Mouse (Mus musculus): ENCODE measurements around the gene Caps2. TPM values are rescaled to one million over a fixed set of nuclear protein-coding genes. Genes with fewer than 3 reads are reported as not detected.
"Not testable (repeated sequence)": the region's sequence is repeated elsewhere in the genome, so short reads cannot be mapped to it uniquely, and the experiment has no call there.

Gene Caps2
- total and polyA plus RNA-seq, 3 experiments = not detected

- not testable (repeated sequence) for H3K4me3 ChIP-seq (ENCODE audit: control insufficient read depth in 1 of 2, insufficient read depth in 1 of 2, low read depth in 2 of 2, low read length in 2 of 2); H3K27ac ChIP-seq (ENCODE audit: control insufficient read depth, low read depth, low read length); H3K27me3 ChIP-seq (ENCODE audit: control insufficient read depth in 1 of 2, insufficient read depth in 2 of 2, low read length in 2 of 2); H3K36me3 ChIP-seq (ENCODE audit: control insufficient read depth in 1 of 2, insufficient read depth in 2 of 2, low read length in 2 of 2); H3K4me1 ChIP-seq (ENCODE audit: control insufficient read depth in 1 of 2, insufficient read depth in 2 of 2, low read length in 2 of 2); H3K9me3 ChIP-seq (replicated peaks; ENCODE audit: insufficient read depth, low read length); DNase-seq (ENCODE audit: low read depth, low spot score); H3K9ac ChIP-seq (ENCODE audit: control insufficient read depth, low read depth, low read length, poor library complexity, severe bottlenecking); H3K79me2 ChIP-seq (ENCODE audit: control insufficient read depth, insufficient read depth, low read length, poor library complexity)
Measured at GRCm38 (mm10) chr10:112235396-112235940, 72.0 kb downstream of the Caps2 start.

- Histone ChIP-seq H3K4me1 (ENCODE audit: control insufficient read depth in 1 of 2, insufficient read depth in 2 of 2, low read length in 2 of 2) (no peaks in the 10 kb centered on the region), H3K9ac (ENCODE audit: control insufficient read depth, low read depth, low read length, poor library complexity, severe bottlenecking) (no peak overlapping the region), H3K27ac (ENCODE audit: control insufficient read depth, low read depth, low read length) (no peak overlapping the region), H3K27me3 (ENCODE audit: control insufficient read depth in 1 of 2, insufficient read depth in 2 of 2, low read length in 2 of 2) (no peaks in the 10 kb centered on the region), H3K9me3 (replicated peaks; ENCODE audit: insufficient read depth, low read length) (no peaks in the 10 kb centered on the region), H3K4me3 (ENCODE audit: control insufficient read depth in 1 of 2, insufficient read depth in 1 of 2, low read depth in 2 of 2, low read length in 2 of 2) (no peak overlapping the region), H3K79me2 (ENCODE audit: control insufficient read depth, insufficient read depth, low read length, poor library complexity) (no peaks in the 10 kb centered on the region), H3K36me3 (ENCODE audit: control insufficient read depth in 1 of 2, insufficient read depth in 2 of 2, low read length in 2 of 2) (no peaks in the 10 kb centered on the region)
- TF ChIP-seq HCFC1 (IDR thresholded peaks at IDR 0.05; ENCODE audit: low read depth, low read length) (no peak), MYC (IDR thresholded peaks at IDR 0.05; ENCODE audit: low read depth, low read length) (no peak)
- DNase-seq (ENCODE audit: low read depth, low spot score) = no peak
Measured at GRCm38 (mm10) chr10:112248273-112248672, 84.9 kb downstream of the Caps2 start.

- no peaks in the 10 kb centered on the region for H3K79me2 ChIP-seq (ENCODE audit: control insufficient read depth, insufficient read depth, low read length, poor library complexity)
Measured at GRCm38 (mm10) chr10:112263467-112263866, 100.0 kb downstream of the Caps2 start.

More at GRCm38 (mm10) chr10:112263467-112263866, 100.0 kb downstream of the Caps2 start:
- H3K9ac ChIP-seq (ENCODE audit: control insufficient read depth, low read depth, low read length, poor library complexity, severe bottlenecking) = no peak overlapping the region
- no peak overlapping the region for H3K27ac ChIP-seq (ENCODE audit: control insufficient read depth, low read depth, low read length)
- no peaks in the 10 kb centered on the region for H3K27me3 ChIP-seq (ENCODE audit: control insufficient read depth in 1 of 2, insufficient read depth in 2 of 2, low read length in 2 of 2)
- DNase-seq (ENCODE audit: low read depth, low spot score) = no peak
- H3K4me1 ChIP-seq (ENCODE audit: control insufficient read depth in 1 of 2, insufficient read depth in 2 of 2, low read length in 2 of 2) = no peaks in the 10 kb centered on the region
- no peaks in the 10 kb centered on the region for H3K9me3 ChIP-seq (replicated peaks; ENCODE audit: insufficient read depth, low read length)
- no peaks in the 10 kb centered on the region for H3K36me3 ChIP-seq (ENCODE audit: control insufficient read depth in 1 of 2, insufficient read depth in 2 of 2, low read length in 2 of 2)
- H3K4me3 ChIP-seq (ENCODE audit: control insufficient read depth in 1 of 2, insufficient read depth in 1 of 2, low read depth in 2 of 2, low read length in 2 of 2) = no peak overlapping the region
- TF ChIP-seq ZKSCAN1 (IDR thresholded peaks at IDR 0.05; ENCODE audit: low read depth, low read length) (no peak), NRF1 (IDR thresholded peaks at IDR 0.05; ENCODE audit: insufficient read depth, low read depth, low read length, poor library complexity, severe bottlenecking) (no peak), GATA1 (IDR thresholded peaks at IDR 0.05; ENCODE audit: low read depth, low read length) (no peak), POLR2A (IDR thresholded peaks at IDR 0.05; ENCODE audit: control insufficient read depth in 1 of 2, insufficient read depth in 1 of 2, low read depth in 1 of 2, low read length in 2 of 2, poor library complexity in 1 of 2) (no peak), ZNF384 (IDR thresholded peaks at IDR 0.05; ENCODE audit: low read depth, low read length) (no peak), POLR2AphosphoS5 (IDR thresholded peaks at IDR 0.05; ENCODE audit: borderline replicate concordance, low read depth, low read length) (no peak), MAZ (IDR thresholded peaks at IDR 0.05; ENCODE audit: low read depth, low read length) (no peak), BHLHE40 (IDR thresholded peaks at IDR 0.05; ENCODE audit: borderline replicate concordance, low read depth, low read length) (no peak), CTCF (IDR thresholded peaks at IDR 0.05 in 2 of 3, conservative IDR thresholded peaks at IDR 0.05 in 1 of 3; ENCODE audit: control insufficient read depth in 1 of 3, insufficient read depth in 1 of 3, low read depth in 2 of 3, low read length in 3 of 3, poor library complexity in 1 of 3, severe bottlenecking in 1 of 3) (no peak), POLR2AphosphoS2 (IDR thresholded peaks at IDR 0.05; ENCODE audit: low read length) (no peak), CHD2 (IDR thresholded peaks at IDR 0.05; ENCODE audit: low read length) (no peak), ZMIZ1 (IDR thresholded peaks at IDR 0.05; ENCODE audit: low read depth, low read length) (no peak), RAD21 (IDR thresholded peaks at IDR 0.05; ENCODE audit: low read depth, low read length) (no peak)

Other genes with a start within 250 kb of the Caps2 start
- gene Krr1, start 191.0 kb upstream of the Caps2 start, total RNA-seq (2012; rRNA removed) = 69.4 and 84.9 TPM in 2 replicates
- 10 to 100 TPM; 66.3 to 67.2 TPM for gene Krr1, start 191.0 kb upstream of the Caps2 start, polyA plus RNA-seq (2012; ENCODE audit: insufficient read depth in 1 of 2, insufficient read length in 2 of 2, low read depth in 1 of 2, low replicate concordance in 2 of 2, missing spikeins in 1 of 2)
- gene Glipr1, start 161.0 kb upstream of the Caps2 start, total RNA-seq (2012; rRNA removed) = 0.62 and 1.9 TPM in 2 replicates
- under 1 TPM in 1 of 2 experiments, not detected in 1; 0.88 TPM for gene Glipr1, start 161.0 kb upstream of the Caps2 start, polyA plus RNA-seq (2012; ENCODE audit: insufficient read depth in 1 of 2, insufficient read length in 2 of 2, low read depth in 1 of 2, low replicate concordance in 2 of 2, missing spikeins in 1 of 2)
- gene Glipr1l1, start 103.4 kb upstream of the Caps2 start, total RNA-seq (2012; rRNA removed) = not detected in 2 replicates
- gene Glipr1l1, start 103.4 kb upstream of the Caps2 start, polyA plus RNA-seq (2012; ENCODE audit: insufficient read depth in 1 of 2, insufficient read length in 2 of 2, low read depth in 1 of 2, low replicate concordance in 2 of 2, missing spikeins in 1 of 2) = not detected
- not detected in 2 replicates for gene Glipr1l2, start 80.3 kb upstream of the Caps2 start, total RNA-seq (2012; rRNA removed)
- gene Glipr1l2, start 80.3 kb upstream of the Caps2 start, polyA plus RNA-seq (2012; ENCODE audit: insufficient read depth in 1 of 2, insufficient read length in 2 of 2, low read depth in 1 of 2, low replicate concordance in 2 of 2, missing spikeins in 1 of 2) = not detected
- not detected in 2 replicates for gene Glipr1l3, start 3.3 kb upstream of the Caps2 start, total RNA-seq (2012; rRNA removed)
- gene Glipr1l3, start 3.3 kb upstream of the Caps2 start, polyA plus RNA-seq (2012; ENCODE audit: insufficient read depth in 1 of 2, insufficient read length in 2 of 2, low read depth in 1 of 2, low replicate concordance in 2 of 2, missing spikeins in 1 of 2) = not detected
- not detected in 2 replicates for gene Kcnc2, start 107.5 kb downstream of the Caps2 start, total RNA-seq (2012; rRNA removed)
- gene Kcnc2, start 107.5 kb downstream of the Caps2 start, polyA plus RNA-seq (2012; ENCODE audit: insufficient read depth in 1 of 2, insufficient read length in 2 of 2, low read depth in 1 of 2, low replicate concordance in 2 of 2, missing spikeins in 1 of 2) = not detected

Data from MEL (cell line).